Mouse (Mus musculus): Measurements from ENCODE around the gene 4930556J24Rik. TPM values are rescaled to one million over a fixed set of nuclear protein-coding genes. Genes with fewer than 3 reads are reported as not detected.
"Not testable (repeated sequence)": the region's sequence is repeated elsewhere in the genome, so short reads cannot be mapped to it uniquely, and the experiment has no call there.

4930556J24Rik gene
- polyA plus RNA-seq, 1 experiment: not detected

DNA sequence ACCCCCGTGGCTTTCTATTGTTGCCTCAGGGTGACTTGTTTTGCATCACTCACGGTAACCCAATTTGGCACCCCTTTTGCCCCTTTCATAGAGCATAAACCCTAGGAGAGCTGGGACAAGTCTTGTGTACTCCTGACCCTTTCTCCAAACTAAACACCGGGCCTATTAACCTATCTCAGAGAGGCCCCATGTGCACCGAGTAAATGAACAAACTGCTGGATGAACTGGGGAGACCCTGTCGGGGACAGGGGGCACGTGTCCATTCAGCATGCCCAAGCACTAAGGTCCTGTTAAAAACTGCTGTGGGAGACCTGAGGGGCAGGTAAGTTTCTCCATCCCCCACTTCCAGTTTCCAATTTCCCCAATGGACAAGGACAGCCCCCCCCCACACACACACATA is 45.6 kb downstream of the 4930556J24Rik start:
- WGBS: 51% methylated on average over 6 of the region's 6 CpGs
- DNase-seq (ENCODE audit: low read depth, low spot score): no peak

DNA sequence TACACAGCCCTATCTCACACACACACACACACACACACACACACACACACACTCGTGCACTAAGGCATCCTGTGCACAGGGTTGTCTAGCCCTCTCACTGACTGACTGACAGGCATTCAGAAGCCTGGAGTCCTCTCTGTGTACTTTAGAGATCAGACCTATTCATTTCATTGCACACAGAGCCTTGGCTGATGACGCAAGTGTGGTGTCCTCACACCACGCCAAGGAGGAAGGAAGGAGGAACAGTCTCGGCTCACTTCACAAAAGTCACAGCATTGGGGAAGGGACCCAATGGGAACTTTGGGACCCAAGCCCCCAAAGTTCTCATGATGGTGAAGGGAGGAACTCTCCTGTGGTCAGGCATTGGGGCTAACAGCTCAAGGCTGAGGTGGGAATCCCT is 46.6 kb downstream of the 4930556J24Rik start:
- 52% methylated on average over 4 of the region's 4 CpGs for WGBS
- DNase-seq (ENCODE audit: low read depth, low spot score): no peak

DNA sequence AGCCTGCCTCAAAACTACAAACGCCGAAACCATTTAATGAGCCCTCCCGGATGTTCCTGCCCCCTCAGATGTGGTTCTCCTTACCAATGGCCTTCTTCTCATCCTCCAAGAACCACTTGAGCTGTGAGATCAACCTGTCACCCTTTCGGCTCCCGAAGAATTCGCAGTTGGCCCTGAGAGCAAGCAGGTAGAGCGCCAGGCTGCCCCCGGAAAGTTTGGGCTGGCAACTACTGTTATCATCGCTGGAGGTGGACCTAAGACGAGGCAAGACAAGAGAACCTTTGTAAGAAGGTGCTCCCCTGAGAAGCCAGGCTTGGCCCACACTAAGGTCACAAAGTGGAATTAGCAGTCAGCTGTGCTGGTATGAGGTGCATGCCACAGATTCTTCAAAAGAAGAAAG is 50.7 kb downstream of the 4930556J24Rik start:
- no peak for DNase-seq (ENCODE audit: low read depth, low spot score)
- WGBS: 93% methylated on average over 10 of the region's 10 CpGs

DNA sequence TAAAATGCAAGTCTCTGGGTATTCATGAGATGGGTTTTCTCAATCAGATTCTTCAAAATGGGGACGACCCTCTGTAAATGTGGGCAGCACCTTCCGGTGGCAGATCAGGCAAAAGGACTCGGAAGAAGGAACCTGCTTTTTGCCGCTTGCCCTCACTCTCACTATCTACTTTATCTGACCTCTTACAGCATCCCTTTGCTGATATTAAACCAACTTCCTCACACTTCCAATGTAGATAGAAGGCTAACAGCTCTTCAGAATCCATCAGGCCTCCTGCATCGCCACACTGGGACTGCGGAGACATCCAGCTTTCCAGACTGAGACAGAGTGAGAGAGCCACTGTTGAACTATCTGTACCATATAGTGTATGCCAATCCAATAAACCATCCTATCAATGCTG is 53.8 kb downstream of the 4930556J24Rik start:
- WGBS: 94% methylated on average over 6 of the region's 6 CpGs
- no peak for DNase-seq (ENCODE audit: low read depth, low spot score)

DNA sequence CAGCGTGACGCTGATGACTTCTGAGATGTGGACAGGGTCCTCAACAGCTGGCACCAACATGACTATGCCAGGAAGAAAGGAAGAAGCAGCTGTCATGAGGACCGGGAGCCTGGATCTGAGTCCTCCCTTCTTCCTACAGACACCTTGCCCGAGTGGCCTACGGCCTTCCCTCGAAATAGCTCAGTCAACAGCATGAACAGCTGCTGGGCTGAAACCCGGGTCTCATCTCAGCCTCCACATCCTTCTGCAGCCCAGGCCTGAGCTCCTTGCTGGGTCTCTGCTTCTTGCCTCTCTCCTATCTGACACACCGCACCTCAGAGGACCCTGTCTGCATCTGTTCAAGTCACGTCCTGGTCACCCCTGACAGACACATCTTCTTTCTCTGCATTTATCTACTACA is 54.5 kb downstream of the 4930556J24Rik start:
- no peak for DNase-seq (ENCODE audit: low read depth, low spot score)

DNA sequence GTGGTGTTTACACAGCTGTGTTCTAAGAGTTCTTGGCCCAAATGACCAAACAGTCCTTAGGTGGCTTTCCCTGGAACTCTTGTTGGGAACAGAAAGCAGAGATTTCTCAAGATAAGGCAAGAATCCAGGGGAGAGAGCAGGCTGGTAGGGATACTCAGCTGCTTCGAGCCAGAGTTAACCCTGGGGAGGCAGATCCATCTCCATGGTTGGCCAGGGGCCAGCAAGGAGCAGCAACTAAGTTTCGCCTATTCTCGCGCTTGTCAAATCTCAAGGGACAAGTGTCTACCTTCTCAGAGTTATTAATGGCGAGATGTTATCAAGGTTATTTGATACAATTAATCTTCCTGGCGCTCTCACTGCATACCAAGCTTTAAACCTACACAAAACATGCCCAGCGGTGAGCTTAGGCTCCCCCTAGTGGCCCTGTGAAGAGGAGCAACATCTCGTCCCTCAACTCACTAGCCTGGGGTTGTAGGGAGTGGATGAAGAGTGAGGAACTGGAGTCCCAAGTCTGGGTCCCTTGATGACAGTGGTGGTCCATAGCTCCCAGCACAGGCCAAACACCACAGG is 55.2 kb downstream of the 4930556J24Rik start:
- WGBS: 41% methylated on average over 8 of the region's 8 CpGs
- DNase-seq (ENCODE audit: low read depth, low spot score): no peak

More for the DNA sequence above, 54.5 kb downstream of the 4930556J24Rik start:
- 96% methylated on average over 9 of the region's 9 CpGs for WGBS

DNA sequence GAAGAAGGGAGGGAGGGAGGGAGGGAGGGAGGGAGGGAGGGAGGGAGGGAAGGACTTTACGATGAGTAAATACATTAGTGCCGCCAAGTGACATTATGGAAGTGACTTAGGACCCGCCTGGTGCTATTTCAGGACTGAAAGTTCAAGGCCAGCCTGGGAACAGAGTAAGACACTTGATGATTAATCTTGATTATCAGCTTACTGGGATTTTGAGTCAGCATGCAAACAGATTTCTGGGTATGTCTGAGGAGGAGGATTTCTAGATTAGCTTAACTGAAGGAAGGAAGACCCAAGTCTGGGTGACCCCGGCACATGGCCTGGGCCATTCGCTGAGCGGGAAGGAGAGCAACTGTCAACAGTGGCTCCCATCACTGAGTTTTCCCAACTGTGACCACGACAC is 56.1 kb downstream of the 4930556J24Rik start:
- DNase-seq (ENCODE audit: low read depth, low spot score): no peak

DNA sequence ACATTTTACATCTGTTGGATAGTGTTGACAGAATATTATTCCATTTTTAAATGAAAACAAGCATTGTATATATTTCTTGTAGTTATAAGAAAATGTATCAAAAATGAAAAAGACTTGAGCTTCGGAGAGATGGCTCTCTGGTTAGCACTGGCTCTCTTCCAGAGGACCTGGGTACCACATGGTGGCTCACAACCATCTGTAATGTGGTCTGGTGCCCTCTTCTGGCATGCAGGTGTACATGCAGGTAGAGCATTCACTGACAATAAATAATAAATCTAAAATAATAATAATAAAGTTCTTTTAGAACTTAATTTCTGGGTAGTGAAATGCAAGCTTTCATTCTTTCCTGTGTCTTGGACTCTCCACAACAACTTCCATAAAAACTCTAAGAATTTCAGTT is 57.8 kb downstream of the 4930556J24Rik start:
- no peak for DNase-seq (ENCODE audit: low read depth, low spot score)
- 47% methylated on average over 1 of the region's 1 CpGs for WGBS

More for the DNA sequence above, 56.1 kb downstream of the 4930556J24Rik start:
- 74% methylated on average over 7 of the region's 7 CpGs for WGBS

DNA sequence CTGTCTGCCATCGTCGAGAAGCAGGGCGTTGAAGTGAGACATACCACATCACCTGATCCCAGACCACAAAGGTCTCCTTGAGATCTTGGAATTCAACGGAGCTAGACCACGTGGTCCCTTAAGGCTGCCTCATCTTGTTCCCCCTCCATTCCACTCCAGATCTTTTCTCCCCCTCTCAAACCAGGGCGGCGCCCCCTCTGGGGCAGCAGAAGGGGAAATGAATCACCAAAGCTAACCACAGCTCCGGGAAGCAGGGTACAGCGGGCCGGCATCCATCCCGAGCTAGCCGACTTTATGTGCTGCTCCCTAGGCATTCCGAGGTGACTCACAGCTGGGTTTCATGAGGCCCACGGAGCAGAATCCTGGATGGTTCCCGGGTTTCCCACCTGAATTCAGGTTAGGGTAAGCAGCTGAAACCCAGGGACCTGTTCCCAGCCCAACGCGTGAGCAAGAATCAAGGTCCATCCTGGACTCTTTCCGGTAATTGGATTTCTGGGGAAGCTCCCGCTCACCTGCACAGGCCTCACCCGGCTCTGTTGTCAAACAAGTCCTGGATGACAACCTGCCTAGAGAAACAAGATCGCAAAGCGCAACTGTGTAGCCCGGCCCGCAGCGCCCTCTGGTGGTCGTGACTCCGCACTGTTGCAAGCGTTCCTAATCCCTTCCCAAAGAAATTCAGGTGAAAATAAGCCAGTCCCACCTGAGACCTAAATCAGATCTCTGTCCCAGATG is 62.3 kb downstream of the 4930556J24Rik start, which contains the start of gene Slc35e4:
Slc35e4 (minus strand) TSS at position 556 of the 732 bp plus-strand sequence.
- WGBS: under 1% methylated on average over 28 of the region's 28 CpGs
- no peak for DNase-seq (ENCODE audit: low read depth, low spot score)

DNA sequence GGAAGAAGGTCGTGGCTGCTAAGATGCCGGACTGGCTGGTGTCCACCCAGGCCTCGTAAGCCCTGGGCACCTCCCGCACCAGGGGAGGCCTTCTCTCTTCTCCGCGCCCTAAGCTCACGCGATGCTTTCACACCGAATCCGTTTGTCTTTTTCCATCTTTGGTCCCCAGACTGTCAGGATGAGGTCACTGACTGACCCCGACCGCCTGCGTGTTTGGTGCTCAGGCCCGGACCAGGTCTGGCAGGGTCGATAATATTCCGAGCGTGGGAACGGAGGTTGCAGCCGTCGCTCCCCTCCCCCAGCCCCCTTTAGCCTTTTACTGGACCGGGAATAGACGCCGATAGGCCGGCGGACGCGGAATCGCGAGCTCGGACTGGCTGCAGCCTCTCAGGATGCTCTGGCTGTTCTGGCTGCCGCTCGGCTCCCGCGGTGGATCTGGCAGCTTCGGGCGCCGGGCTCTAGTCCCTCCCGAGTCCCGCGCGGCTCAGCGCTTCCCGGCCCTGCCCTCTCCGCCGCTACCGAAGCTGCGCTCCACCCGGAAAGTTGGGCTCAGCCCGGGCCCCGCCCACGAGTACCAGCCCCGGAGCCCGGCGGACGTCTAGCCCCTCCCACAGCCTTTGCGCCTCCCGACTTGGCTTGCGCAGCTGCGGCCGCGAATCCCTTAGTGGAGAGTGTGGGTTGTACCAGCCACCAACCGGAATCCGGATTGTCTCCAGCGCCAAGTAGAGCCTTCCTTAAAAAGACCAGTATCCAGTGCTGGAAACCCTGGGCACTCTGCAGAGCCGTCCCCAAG is 63.1 kb downstream of the 4930556J24Rik start:
- DNase-seq (ENCODE audit: low read depth, low spot score): no peak
- WGBS: under 1% methylated on average over 65 of the region's 65 CpGs

DNA sequence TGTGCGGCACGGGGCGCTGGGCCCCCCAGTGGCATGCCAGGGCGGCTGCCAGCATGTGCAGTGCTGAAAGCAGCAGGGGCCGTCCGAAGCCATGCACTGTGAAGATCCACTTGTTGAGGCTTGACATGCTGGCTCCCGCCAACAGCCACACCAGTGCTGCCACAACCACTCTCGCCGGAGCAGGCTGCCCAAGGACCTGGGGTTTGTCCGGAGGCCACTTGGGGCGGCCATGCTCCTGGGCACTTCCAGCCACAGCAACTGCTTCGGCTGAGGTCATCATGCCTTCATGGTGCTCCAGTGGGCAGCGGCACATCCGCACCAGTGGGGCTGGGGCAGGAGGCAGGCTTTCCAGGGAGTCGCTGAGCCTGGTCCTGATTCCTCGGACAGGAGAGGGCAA is 63.7 kb downstream of the 4930556J24Rik start:
- DNase-seq (ENCODE audit: low read depth, low spot score): no peak
- whole genome bisulfite sequencing: 11% methylated on average over 16 of the region's 16 CpGs

DNA sequence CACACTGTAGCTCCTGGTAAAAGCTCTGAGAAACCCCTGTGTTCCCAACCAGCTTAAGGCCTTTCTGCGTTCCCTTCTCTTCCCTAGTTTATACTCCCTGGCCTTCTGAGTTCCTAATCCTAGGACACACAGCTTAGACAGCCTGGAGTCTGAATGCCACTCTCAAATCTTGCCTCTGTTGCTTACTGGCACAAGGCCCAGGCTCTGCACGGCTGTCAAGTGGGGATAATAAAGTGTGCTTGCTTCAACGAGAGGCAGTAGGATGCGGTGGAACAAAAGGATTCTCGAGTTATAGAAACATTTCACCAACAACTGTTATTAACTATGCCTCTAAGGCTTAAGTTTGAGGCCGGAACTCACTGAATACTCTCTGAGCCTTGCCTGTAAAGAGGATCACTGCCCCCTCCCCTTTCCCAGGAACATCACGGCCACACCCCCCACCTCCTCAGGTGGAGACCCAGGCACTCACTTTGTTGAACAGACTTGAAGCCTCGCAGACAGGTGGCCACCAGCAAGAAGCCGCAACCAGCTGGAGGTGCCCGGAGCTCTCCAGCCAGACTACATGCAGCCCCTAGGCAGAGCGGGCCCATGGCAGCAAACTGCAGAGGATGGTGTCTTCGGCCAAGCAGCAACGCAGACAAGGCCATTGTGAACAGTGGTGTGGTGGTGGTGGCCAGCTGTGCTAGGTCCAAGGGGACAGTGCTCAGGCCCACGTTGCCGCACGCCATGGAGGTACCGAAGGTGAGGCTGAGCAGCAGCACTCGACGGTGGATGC is 64.3 kb downstream of the 4930556J24Rik start:
- no peak for DNase-seq (ENCODE audit: low read depth, low spot score)
- WGBS: 30% methylated on average over 19 of the region's 19 CpGs

DNA sequence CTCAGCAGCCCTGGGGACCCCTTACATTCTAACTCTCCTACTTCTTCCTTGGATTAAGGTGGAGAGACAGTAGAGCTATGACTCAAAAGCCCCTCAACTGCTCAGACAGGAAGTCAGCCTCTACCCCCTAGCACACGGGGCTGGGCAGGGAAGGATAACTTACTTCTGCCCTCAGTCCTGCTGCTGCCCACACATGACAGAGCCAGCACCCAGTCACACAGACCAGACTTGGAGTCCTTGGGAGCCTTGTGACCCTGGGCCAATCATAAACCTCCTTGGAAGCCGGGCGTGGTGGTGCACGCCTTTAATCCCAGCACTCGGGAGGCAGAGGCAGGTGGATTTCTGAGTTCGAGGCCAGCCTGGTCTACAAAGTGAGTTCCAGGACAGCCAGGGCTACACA is 65.1 kb downstream of the 4930556J24Rik start:
- 75% methylated on average over 6 of the region's 6 CpGs for WGBS
- not testable (repeated sequence) for DNase-seq (ENCODE audit: low read depth, low spot score)

DNA sequence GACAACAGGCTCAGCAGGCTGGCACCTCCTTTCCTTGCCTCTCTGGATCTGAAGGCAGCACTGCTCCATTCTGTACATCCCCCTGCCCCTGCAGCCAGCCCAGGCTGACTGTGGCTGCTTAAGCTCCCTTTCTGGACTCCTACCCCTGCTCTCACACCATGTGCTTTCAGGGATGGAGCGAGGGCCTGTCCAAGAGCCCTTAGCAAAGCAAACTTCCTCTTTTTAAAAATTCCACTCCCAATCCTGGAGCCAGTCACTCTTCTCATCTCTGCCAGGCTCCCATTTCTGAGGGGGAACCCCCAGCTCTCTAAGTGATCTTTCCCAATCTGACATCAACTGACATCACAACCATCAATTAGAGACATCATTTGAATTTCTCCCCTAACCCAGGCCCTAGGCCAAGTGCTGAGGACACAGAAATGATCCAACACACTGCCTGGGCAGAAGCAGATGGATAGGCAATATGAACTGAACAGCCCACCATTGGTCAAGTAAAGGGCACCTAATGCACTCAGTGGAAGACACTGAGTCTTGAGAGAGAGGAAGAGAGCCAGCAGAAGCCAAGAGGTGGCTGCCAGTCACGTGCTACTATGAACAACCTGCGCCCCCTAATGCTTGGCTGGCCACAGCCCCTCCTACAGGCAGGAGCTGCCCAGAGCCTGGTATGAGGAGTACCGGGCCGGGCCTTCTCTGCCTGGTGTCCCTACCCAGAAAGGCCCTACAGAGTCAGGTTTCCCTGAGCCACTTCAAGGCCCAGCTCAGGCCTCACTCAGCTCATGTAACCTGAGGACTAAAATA is 65.9 kb downstream of the 4930556J24Rik start:
- WGBS: 34% methylated on average over 5 of the region's 5 CpGs

DNA sequence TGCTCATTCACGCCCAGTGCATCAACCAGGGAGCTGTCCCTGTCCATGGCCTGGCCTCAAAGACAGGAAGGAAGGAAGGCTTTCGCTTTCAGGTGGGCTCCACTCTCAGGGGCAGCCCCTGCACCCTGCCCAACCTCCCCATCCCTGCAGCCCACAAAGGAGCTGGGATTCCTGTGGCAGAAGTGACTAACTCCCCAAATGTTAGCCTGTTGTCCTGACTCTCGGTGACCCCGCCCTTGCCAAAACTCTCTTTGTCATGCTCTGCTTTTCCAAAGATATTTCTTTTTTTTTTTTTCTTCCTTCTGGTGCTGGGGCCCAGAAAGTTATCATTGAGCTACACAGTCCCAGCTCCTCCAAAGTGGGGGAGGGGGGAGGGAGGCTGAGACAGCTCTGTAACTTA is 67.3 kb downstream of the 4930556J24Rik start:
- WGBS: 84% methylated on average over 4 of the region's 4 CpGs
- no peak for DNase-seq (ENCODE audit: low read depth, low spot score)

More for the DNA sequence above, 65.9 kb downstream of the 4930556J24Rik start:
- DNase-seq (ENCODE audit: low read depth, low spot score): no peak

DNA sequence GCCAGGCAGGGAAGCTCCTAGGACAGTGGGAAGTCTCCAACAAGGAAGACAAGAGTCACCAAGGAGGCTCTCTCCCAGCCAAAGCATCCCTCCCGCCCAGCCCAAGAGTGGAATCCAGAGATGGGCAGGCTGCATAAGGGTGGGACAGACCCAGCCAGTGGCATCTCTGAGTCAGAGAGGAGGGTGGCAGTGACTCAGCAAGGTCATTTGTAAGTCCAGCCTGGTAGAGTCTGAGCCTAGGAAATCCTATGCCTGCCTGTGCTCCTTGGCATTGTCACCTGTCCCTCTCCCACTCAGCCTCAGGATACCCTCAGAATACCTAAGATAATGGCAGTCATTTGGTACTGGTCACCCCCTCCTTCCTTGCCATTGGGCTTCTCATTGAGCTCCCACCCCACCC is 71.1 kb downstream of the 4930556J24Rik start:
- no peak for DNase-seq (ENCODE audit: low read depth, low spot score)
- WGBS: 71% methylated on average over 1 of the region's 1 CpGs

DNA sequence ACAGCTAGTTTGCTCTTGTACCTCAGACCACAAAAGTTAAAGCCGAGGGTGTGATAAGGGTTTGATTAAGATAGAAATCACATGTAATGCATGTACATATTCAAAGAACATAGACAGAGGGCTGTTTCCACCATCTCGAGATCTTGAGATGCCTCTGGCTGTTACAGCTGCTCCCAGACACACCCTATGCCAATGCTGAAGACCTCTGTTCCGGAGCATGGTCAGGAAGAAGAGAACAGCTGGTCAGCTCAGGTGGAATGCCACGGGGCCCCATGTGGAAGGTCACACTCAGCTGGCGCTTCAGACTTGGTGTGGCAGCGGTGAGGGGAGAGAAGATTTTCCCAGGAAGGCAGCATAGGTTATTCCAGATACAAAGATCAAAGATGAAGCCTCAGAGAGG is 71.9 kb downstream of the 4930556J24Rik start:
- no peak for DNase-seq (ENCODE audit: low read depth, low spot score)
- 68% methylated on average over 6 of the region's 6 CpGs for WGBS

DNA sequence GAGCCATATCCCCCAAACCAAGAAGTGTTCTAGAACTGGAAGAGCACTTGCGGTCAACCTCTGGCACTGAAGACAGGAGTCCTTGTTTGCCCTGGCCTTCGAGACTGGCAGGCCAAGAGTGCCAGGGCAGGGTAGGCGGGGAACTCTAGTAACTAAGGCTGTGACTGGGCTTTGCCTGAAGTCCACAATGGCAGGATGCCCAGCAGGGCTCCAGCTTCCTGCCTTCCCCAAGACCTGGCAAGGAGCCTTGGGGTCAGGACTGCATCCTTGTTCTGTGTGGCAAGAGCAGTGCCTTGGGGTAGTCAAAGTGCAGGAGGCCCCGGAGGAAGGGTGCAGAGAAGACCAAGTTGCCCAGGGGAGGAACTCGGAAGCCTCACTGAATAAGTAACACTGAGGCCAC is 73.5 kb downstream of the 4930556J24Rik start:
- no peak for DNase-seq (ENCODE audit: low read depth, low spot score)
- 23% methylated on average over 5 of the region's 5 CpGs for WGBS

DNA sequence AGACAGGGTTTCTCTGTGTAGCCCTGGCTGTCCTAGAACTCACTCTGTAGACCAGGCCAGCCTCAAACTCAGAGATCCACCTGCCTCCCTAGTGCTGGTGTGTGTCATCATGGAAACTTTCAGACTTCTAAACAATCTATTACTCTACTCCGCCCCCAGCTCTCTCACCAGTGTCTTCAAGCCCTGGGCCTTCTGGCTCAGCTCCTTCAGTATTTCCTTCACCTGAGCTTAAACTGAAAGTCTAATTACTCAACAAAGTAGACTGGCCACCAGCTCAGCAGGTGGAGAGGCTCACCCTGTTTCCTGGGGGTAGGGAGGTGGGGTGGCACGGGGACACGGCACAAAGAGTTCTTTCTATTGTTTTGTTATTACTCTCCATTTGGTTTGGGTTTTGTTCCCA is 74.1 kb downstream of the 4930556J24Rik start:
- no peak for DNase-seq (ENCODE audit: low read depth, low spot score)
- WGBS: 39% methylated on average over 3 of the region's 3 CpGs
